Mouse (Mus musculus): ENCODE data around the gene Satb1.

Gene Satb1

GRCm38 (mm10) chr17:51832421-51832875 lies 642 bp downstream of the Satb1 start:
- no peak for TF ChIP-seq GATA4 (IDR thresholded peaks at IDR 0.05; ENCODE audit: insufficient replicate concordance, low read length)

GRCm38 (mm10) chr17:51831702-51832420 lies 1.2 kb downstream of the Satb1 start:
- TF ChIP-seq GATA4 (IDR thresholded peaks at IDR 0.05; ENCODE audit: insufficient replicate concordance, low read length) = no peak

- no peak for TF ChIP-seq GATA4 (IDR thresholded peaks at IDR 0.05; ENCODE audit: insufficient replicate concordance, low read length)
Observed at GRCm38 (mm10) chr17:51831121-51831701, 1.9 kb downstream of the Satb1 start.

GRCm38 (mm10) chr17:51829436-51829835 lies 3.7 kb downstream of the Satb1 start:
- no peak for TF ChIP-seq GATA4 (IDR thresholded peaks at IDR 0.05; ENCODE audit: insufficient replicate concordance, low read length)

GRCm38 (mm10) chr17:51827922-51828410 lies 5.1 kb downstream of the Satb1 start:
- TF ChIP-seq GATA4 (IDR thresholded peaks at IDR 0.05; ENCODE audit: insufficient replicate concordance, low read length) = no peak

GRCm38 (mm10) chr17:51826461-51826860 lies 6.6 kb downstream of the Satb1 start:
- TF ChIP-seq GATA4 (IDR thresholded peaks at IDR 0.05; ENCODE audit: insufficient replicate concordance, low read length) = no peak

GRCm38 (mm10) chr17:51814301-51814700 lies 18.8 kb downstream of the Satb1 start:
- no peak for TF ChIP-seq GATA4 (IDR thresholded peaks at IDR 0.05; ENCODE audit: insufficient replicate concordance, low read length)

GRCm38 (mm10) chr17:51813784-51814120 lies 19.3 kb downstream of the Satb1 start:
- no peak for TF ChIP-seq GATA4 (IDR thresholded peaks at IDR 0.05; ENCODE audit: insufficient replicate concordance, low read length)

- TF ChIP-seq GATA4 (IDR thresholded peaks at IDR 0.05; ENCODE audit: insufficient replicate concordance, low read length) = no peak
Observed at GRCm38 (mm10) chr17:51812942-51813783, 19.9 kb downstream of the Satb1 start.

GRCm38 (mm10) chr17:51812261-51812941 lies 20.7 kb downstream of the Satb1 start:
- TF ChIP-seq GATA4 (IDR thresholded peaks at IDR 0.05; ENCODE audit: insufficient replicate concordance, low read length) = no peak

- TF ChIP-seq GATA4 (IDR thresholded peaks at IDR 0.05; ENCODE audit: insufficient replicate concordance, low read length) = no peak
Observed at GRCm38 (mm10) chr17:51811911-51812260, 21.2 kb downstream of the Satb1 start.

GRCm38 (mm10) chr17:51811086-51811868 lies 21.8 kb downstream of the Satb1 start:
- TF ChIP-seq GATA4 (IDR thresholded peaks at IDR 0.05; ENCODE audit: insufficient replicate concordance, low read length) = no peak

- TF ChIP-seq GATA4 (IDR thresholded peaks at IDR 0.05; ENCODE audit: insufficient replicate concordance, low read length) = no peak
Observed at GRCm38 (mm10) chr17:51807429-51807828, 25.7 kb downstream of the Satb1 start.

GRCm38 (mm10) chr17:51806124-51806960 lies 26.7 kb downstream of the Satb1 start:
- TF ChIP-seq GATA4 (IDR thresholded peaks at IDR 0.05; ENCODE audit: insufficient replicate concordance, low read length) = no peak

All from liver, adult (tissue).